Mouse (Mus musculus): ENCODE measurements around the gene Hdgf. TPM values are rescaled to one million over a fixed set of nuclear protein-coding genes. Genes with fewer than 3 reads are reported as not detected.

The Hdgf gene
- polyA plus RNA-seq, 2 experiments = 203 to 260 TPM

DNA sequence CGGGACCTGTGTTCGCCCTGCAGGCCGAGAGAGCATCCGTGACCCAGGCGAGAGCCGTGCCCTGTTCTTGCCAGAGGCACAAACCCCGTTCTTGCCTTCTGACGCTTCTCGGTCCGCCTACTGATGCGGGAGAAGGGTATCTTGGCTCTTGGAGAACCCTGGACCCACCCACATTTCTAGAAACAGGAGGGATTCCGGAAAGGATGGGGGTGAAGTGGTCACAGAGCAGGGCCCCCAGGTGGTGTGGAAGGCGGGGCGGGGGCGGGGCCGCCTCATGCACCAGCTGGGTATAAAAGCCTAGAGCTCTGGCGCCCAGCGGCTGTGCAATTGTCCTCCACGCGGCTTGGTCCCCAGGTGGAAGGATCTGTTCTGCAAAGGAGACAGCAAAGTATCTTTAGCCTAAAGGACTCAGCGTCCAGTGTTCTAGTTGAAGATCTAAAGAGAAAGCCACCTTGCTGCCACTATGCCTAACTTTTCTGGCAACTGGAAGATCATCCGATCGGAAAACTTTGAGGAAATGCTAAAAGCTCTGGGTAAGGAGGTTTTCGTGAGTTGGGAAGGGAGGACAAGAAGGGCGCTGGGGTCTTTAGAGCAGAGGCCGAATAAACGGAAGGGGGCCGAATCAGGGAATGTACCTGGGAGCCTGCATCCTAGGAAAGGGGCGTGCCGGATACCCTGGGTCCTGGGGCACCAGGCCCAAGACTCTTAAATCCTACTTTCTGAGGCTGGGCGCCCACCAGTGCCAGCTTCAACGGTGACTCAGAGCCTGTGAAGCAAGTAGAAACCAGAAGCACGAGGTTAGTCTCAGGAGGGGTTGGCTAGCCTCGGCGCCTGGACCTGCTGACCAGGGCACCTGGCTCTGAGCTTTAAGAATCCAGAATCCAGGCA lies 42.5 kb downstream of the Hdgf start, which contains the start of gene Crabp2:
Gene Crabp2, plus strand, starts transcription at position 289 of the 888 bp plus-strand sequence.
- peaks cover 75% of the 10 kb centered on the region for H3K4me1 ChIP-seq (ENCODE audit: control insufficient read depth, insufficient read depth, low read length)
- H3K4me3 ChIP-seq (replicated peaks; ENCODE audit: low read length) = peak within 1 kb of the TSS; percentile 57
- peak within 1 kb of the TSS; percentile 76 for H3K4me2 ChIP-seq (replicated peaks; ENCODE audit: low read depth, low read length, severe bottlenecking)
- no peaks in the 10 kb centered on the region for H3K27me3 ChIP-seq (ENCODE audit: control insufficient read depth, insufficient read depth, low read length)
- peak within 1 kb of the TSS; percentile 88 for H3K27ac ChIP-seq (replicated peaks; ENCODE audit: low read depth, low read length)
- peak within 1 kb of the TSS; percentile 67 for H3K9ac ChIP-seq (ENCODE audit: low read depth, low read length, severe bottlenecking)
- TF ChIP-seq POLR2A (IDR thresholded peaks at IDR 0.05; ENCODE audit: borderline replicate concordance, extremely low read depth, insufficient read depth, insufficient read length) = peak; percentile 94; the same call in 1 of the 2 replicates
- no peaks in the 10 kb centered on the region for H3K9me3 ChIP-seq (ENCODE audit: control insufficient read depth, low read length)
- peak; percentile 81 for DNase-seq (ENCODE audit: low spot score)
- peak; percentile 49 for ATAC-seq (ENCODE audit: low FRiP score, low read depth)
- WGBS = under 1% methylated on average over 35 of the region's 35 CpGs
- peaks cover 20% of the 10 kb centered on the region for H3K36me3 ChIP-seq (ENCODE audit: control insufficient read depth, insufficient read depth, low read length)

DNA sequence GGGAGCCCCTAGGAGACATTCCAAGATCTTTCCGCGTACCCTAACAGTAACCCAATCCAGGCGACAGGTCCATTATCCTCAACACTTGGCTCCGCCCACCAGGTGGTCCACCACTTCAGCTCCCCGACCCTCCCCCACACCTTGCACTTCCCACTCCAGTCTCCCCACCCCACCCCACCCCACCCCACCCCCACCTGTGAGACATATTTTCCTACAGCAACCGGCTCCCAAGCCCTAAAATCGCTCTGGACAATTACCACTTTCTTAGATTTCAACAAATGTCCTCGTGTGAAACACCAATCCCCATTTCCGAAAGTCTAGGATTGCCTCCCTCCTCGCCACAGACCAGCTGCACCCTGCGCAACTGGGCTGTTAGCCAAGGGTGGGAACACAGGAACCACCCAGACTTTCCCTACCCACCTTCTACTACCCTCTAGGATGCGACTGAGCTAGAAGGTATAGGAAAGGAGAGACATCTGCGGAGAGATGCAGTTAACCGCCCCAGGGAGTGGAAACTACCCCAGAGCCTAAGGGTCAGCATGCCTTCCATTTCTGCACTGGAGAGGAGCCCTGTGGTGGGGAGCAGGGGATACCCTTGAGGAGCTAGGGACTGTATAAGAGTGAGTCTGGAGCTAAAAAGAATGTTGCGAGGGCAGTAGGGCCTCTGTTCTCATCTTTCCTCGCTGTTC lies 43.3 kb downstream of the Hdgf start:
- WGBS = 5% methylated on average over 16 of the region's 16 CpGs
- Histone ChIP-seq H3K4me2 (replicated peaks; ENCODE audit: low read depth, low read length, severe bottlenecking) (peak overlapping the region; percentile 76), H3K4me3 (replicated peaks; ENCODE audit: low read length) (peak overlapping the region; percentile 57)

DNA sequence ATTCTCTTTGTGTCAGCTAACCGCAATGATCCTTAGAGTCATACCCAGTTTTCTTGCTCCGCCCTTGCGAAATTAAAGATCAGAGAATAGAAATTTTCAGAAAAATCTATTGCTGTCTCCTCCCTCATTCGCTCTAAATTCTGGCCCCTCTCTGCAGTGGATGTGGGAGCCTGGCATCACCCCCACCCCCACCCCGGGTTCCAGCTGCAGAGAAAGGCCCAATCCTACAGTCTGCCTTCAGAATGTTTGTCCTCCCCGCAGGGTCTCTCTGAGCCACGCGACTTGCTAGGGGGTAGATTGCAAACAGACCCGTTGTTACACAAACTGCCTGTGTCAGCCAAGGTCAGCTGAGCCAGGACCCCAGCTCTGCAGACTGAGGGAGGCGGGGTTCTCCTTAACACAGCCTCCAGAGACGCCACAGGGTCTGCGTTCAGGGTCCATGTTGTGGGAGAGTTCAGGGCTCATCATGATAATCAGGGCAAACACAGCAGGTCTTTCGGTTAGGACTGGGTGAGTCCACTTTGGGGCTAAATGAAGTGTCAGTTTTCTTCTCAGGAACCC lies 43.9 kb downstream of the Hdgf start:
- H3K4me1 ChIP-seq (ENCODE audit: control insufficient read depth, insufficient read depth, low read length) = peaks cover 66% of the 10 kb centered on the region
- no peak for DNase-seq (ENCODE audit: low spot score)
- no peak for TF ChIP-seq POLR2A (IDR thresholded peaks at IDR 0.05; ENCODE audit: borderline replicate concordance, extremely low read depth, insufficient read depth, insufficient read length)

More for the DNA sequence above, 43.3 kb downstream of the Hdgf start:
- Histone ChIP-seq H3K27me3 (ENCODE audit: control insufficient read depth, insufficient read depth, low read length) (no peaks in the 10 kb centered on the region), H3K9ac (ENCODE audit: low read depth, low read length, severe bottlenecking) (peak overlapping the region; percentile 67), H3K4me1 (ENCODE audit: control insufficient read depth, insufficient read depth, low read length) (peaks cover 73% of the 10 kb centered on the region), H3K27ac (replicated peaks; ENCODE audit: low read depth, low read length) (peak overlapping the region; percentile 88), H3K9me3 (ENCODE audit: control insufficient read depth, low read length) (no peaks in the 10 kb centered on the region), H3K36me3 (ENCODE audit: control insufficient read depth, insufficient read depth, low read length) (peaks cover 27% of the 10 kb centered on the region)
- TF ChIP-seq POLR2A (IDR thresholded peaks at IDR 0.05; ENCODE audit: borderline replicate concordance, extremely low read depth, insufficient read depth, insufficient read length) = no peak
- ATAC-seq (ENCODE audit: low FRiP score, low read depth) = 0 out of 2 replicates have a peak, but pooled peaks have one; percentile 15
- DNase-seq (ENCODE audit: low spot score) = peak; percentile 77

DNA sequence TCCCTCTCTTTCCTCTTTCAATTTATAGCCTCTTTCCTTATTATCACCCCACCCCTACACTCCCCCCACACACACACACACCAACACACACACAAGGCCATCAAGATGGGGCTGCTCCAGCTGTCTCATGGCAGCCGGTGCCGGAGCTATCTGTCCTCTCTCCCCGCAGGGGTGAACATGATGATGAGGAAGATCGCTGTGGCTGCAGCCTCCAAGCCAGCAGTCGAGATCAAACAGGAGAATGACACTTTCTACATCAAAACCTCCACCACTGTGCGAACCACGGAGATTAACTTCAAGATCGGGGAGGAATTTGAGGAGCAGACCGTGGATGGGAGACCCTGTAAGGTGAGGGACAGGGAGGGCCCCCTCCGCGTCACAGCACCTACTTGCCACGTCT lies 45.8 kb downstream of the Hdgf start:
- ATAC-seq (ENCODE audit: low FRiP score, low read depth) (no peak), DNase-seq (ENCODE audit: low spot score) (no peak)
- Histone ChIP-seq H3K9ac (ENCODE audit: low read depth, low read length, severe bottlenecking) (peak overlapping the region; percentile 44), H3K27me3 (ENCODE audit: control insufficient read depth, insufficient read depth, low read length) (no peaks in the 10 kb centered on the region), H3K4me2 (replicated peaks; ENCODE audit: low read depth, low read length, severe bottlenecking) (peak overlapping the region; percentile 76), H3K4me3 (replicated peaks; ENCODE audit: low read length) (peak overlapping the region; percentile 57), H3K36me3 (ENCODE audit: control insufficient read depth, insufficient read depth, low read length) (peaks cover 31% of the 10 kb centered on the region), H3K27ac (replicated peaks; ENCODE audit: low read depth, low read length) (peak overlapping the region; percentile 72), H3K4me1 (ENCODE audit: control insufficient read depth, insufficient read depth, low read length) (peaks cover 47% of the 10 kb centered on the region), H3K9me3 (ENCODE audit: control insufficient read depth, low read length) (no peaks in the 10 kb centered on the region)
- 29% methylated on average over 12 of the region's 12 CpGs for whole genome bisulfite sequencing
- no peak for TF ChIP-seq POLR2A (IDR thresholded peaks at IDR 0.05; ENCODE audit: borderline replicate concordance, extremely low read depth, insufficient read depth, insufficient read length)

More for the DNA sequence above, 43.9 kb downstream of the Hdgf start:
- Histone ChIP-seq H3K36me3 (ENCODE audit: control insufficient read depth, insufficient read depth, low read length) (peaks cover 31% of the 10 kb centered on the region), H3K27me3 (ENCODE audit: control insufficient read depth, insufficient read depth, low read length) (no peaks in the 10 kb centered on the region), H3K9ac (ENCODE audit: low read depth, low read length, severe bottlenecking) (peak overlapping the region; percentile 67), H3K4me3 (replicated peaks; ENCODE audit: low read length) (peak overlapping the region; percentile 57), H3K9me3 (ENCODE audit: control insufficient read depth, low read length) (no peaks in the 10 kb centered on the region), H3K27ac (replicated peaks; ENCODE audit: low read depth, low read length) (peak overlapping the region; percentile 88), H3K4me2 (replicated peaks; ENCODE audit: low read depth, low read length, severe bottlenecking) (peak overlapping the region; percentile 76)
- ATAC-seq (ENCODE audit: low FRiP score, low read depth) = no peak
- 3% methylated on average over 13 of the region's 13 CpGs for WGBS

DNA sequence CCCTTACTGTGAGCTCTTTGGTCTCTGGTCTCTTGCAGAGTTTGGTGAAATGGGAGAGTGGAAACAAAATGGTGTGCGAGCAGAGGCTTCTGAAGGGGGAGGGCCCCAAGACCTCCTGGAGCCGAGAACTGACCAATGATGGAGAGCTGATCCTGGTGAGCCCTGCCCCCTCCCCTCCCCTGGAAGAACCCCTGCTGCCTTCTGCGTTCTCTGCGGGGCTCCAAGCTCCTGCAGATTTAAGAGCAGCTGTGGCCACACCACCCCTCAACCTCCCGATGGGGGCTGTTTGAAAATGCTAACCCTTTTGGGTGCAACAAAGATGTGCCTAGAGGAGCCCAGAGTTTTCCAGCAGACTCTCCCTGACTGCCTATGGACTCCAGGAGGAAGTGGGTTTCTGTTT lies 46.3 kb downstream of the Hdgf start:
- Histone ChIP-seq H3K4me3 (replicated peaks; ENCODE audit: low read length) (peak overlapping the region; percentile 57), H3K27ac (replicated peaks; ENCODE audit: low read depth, low read length) (peak overlapping the region; percentile 72), H3K4me1 (ENCODE audit: control insufficient read depth, insufficient read depth, low read length) (peaks cover 42% of the 10 kb centered on the region), H3K27me3 (ENCODE audit: control insufficient read depth, insufficient read depth, low read length) (no peaks in the 10 kb centered on the region), H3K4me2 (replicated peaks; ENCODE audit: low read depth, low read length, severe bottlenecking) (peak overlapping the region; percentile 76), H3K36me3 (ENCODE audit: control insufficient read depth, insufficient read depth, low read length) (peaks cover 31% of the 10 kb centered on the region), H3K9me3 (ENCODE audit: control insufficient read depth, low read length) (no peaks in the 10 kb centered on the region), H3K9ac (ENCODE audit: low read depth, low read length, severe bottlenecking) (peak overlapping the region; percentile 44; the same call in 1 of the 2 replicates)
- ATAC-seq (ENCODE audit: low FRiP score, low read depth) (peak; percentile 58), DNase-seq (ENCODE audit: low spot score) (peak; percentile 78)
- WGBS = 11% methylated on average over 4 of the region's 5 CpGs
- TF ChIP-seq POLR2A (IDR thresholded peaks at IDR 0.05; ENCODE audit: borderline replicate concordance, extremely low read depth, insufficient read depth, insufficient read length) = no peak
